Mouse (Mus musculus) lung, postnatal 0 days (tissue): Measurements from ENCODE around the gene Pigx. TPM values are rescaled to one million over a fixed set of nuclear protein-coding genes. Genes with fewer than 3 reads are reported as not detected.

Experiments used
- ATAC-seq: fragments of 200-750 bp; cut with Nextera tagmentation; 2 replicates; pipeline ENCODE4 v1.8.0; 2017; ENCODE audit warnings: moderate library complexity
- DNase-seq: peaks from one replicate; pipeline ENCODE4 v3.0.0-alpha.2; 2016; ENCODE audit warnings: low spot score
- H3K27ac ChIP-seq: fragments of 300-500 bp; sonication (generic); 2 replicates; pipeline ENCODE4 v1.5.1; 2014; ENCODE audit warnings: antibody characterized with exemption, mild to moderate bottlenecking, low read length, mixed read lengths
- H3K27me3 ChIP-seq: fragments of 300-500 bp; sonication (generic); replicated peaks from 2 replicates; pipeline ENCODE4 v1.6.1; 2014; ENCODE audit warnings: low read length, mixed read lengths; ENCODE audit not compliant: insufficient read depth
- H3K36me3 ChIP-seq: fragments of 300-500 bp; sonication (generic); 2 replicates; pipeline ENCODE4 v1.6.1; 2014; ENCODE audit warnings: low read length, mixed read lengths; ENCODE audit not compliant: insufficient read depth
- H3K4me1 ChIP-seq: fragments of 300-500 bp; sonication (generic); 2 replicates; pipeline ENCODE4 v1.6.1; 2014; ENCODE audit warnings: antibody characterized with exemption, low read depth, low read length, mixed read lengths; ENCODE audit not compliant: insufficient read depth
- H3K4me2 ChIP-seq: fragments of 300-500 bp; sonication (generic); replicated peaks from 2 replicates; pipeline ENCODE4 v1.6.1; 2014; ENCODE audit warnings: low read depth, mild to moderate bottlenecking, low read length, moderate library complexity, mixed read lengths
- H3K4me3 ChIP-seq: fragments of 300-500 bp; sonication (generic); 2 replicates; pipeline ENCODE4 v1.5.1; 2014; ENCODE audit warnings: low read depth, low read length
- H3K9ac ChIP-seq: fragments of 300-500 bp; sonication (generic); replicated peaks from 2 replicates; pipeline ENCODE4 v1.6.1; 2014; ENCODE audit warnings: low read depth, mild to moderate bottlenecking
- H3K9me3 ChIP-seq: fragments of 300-500 bp; sonication (generic); 2 replicates; pipeline ENCODE4 v1.6.1; 2016; ENCODE audit warnings: low read length, mixed read lengths
- CTCF ChIP-seq: IDR thresholded peaks from 2 replicates; pipeline ENCODE4 v1.5.1; 2016; ENCODE audit warnings: antibody characterized with exemption, mild to moderate bottlenecking
- EP300 ChIP-seq: IDR thresholded peaks from 2 replicates; pipeline ENCODE4 v1.6.1; 2016; ENCODE audit warnings: antibody characterized with exemption, mild to moderate bottlenecking, control low read depth
- WGBS: fragments of 180-500 bp; shearing (Covaris S2); extraction: QIAGEN DNeasy Blood & Tissue Kit; methylation state at CpG from one replicate; pipeline ENCODE4 v1.1.7; 2014; 5-methylcytosine and 5-hydroxymethylcytosine counted together
- polyA plus RNA-seq: library from polyadenylated mRNA; unstranded; fragments of >200 nt; fragmentation: Nextera tagmentation; extraction: Ambion mirVana; gene quantifications from 2 replicates; pipeline ENCODE4 v1.2.1, GENCODE M21; 2015

Gene Pigx
- polyA plus RNA-seq, 1 experiment from 2014 or later: 61.4 TPM

GRCm38 (mm10) chr16:32124020-32124419, 24.5 kb upstream of the Pigx start:
- Histone ChIP-seq H3K27ac (no peak overlapping the region), H3K27me3 (no peaks in the 10 kb centered on the region), H3K9me3 (no peaks in the 10 kb centered on the region), H3K4me1 (no peaks in the 10 kb centered on the region; the same call in 1 of the 2 replicates), H3K4me3 (no peak overlapping the region), H3K36me3 (no peaks in the 10 kb centered on the region), H3K4me2 (no peak overlapping the region), H3K9ac (no peak overlapping the region)
- no peak for TF ChIP-seq CTCF
- TF ChIP-seq EP300: no peak
- DNase-seq (no peak), ATAC-seq (no peak)
- 83% methylated on average over 7 of the region's 7 CpGs for WGBS

DNA sequence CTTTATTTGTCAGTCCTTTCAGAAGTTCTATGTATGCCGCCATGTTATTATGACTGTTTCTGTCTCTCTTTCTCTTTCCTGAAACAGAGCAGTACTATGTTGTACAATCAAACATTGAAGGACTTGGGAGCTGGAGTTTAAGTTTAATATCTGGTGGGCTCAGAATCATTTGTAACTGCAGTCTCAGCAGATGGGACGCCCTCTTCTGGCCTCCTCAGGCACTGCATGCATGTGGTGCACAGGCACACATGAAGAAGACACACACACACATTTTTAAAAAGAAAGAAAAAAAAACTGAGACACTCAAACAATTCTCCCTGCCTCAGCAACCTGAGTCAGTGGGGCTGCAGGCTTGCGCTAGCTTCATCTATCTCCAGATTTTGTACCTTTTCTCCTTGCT, 20.9 kb upstream of the Pigx start:
- H3K9ac ChIP-seq: no peak overlapping the region
- 78% methylated on average over 3 of the region's 3 CpGs for WGBS
- H3K27ac ChIP-seq: no peak overlapping the region
- H3K27me3 ChIP-seq: no peaks in the 10 kb centered on the region
- peaks cover 6% of the 10 kb centered on the region; the same call in 1 of the 2 replicates for H3K4me1 ChIP-seq
- no peak for ATAC-seq
- TF ChIP-seq CTCF (0 out of 2 replicates have a peak, but pooled peaks have one; percentile 16), EP300 (no peak)
- H3K4me2 ChIP-seq: no peak overlapping the region
- no peak overlapping the region for H3K4me3 ChIP-seq
- no peak for DNase-seq
- no peaks in the 10 kb centered on the region for H3K9me3 ChIP-seq
- no peaks in the 10 kb centered on the region for H3K36me3 ChIP-seq

GRCm38 (mm10) chr16:32116186-32116585, 16.6 kb upstream of the Pigx start:
- TF ChIP-seq EP300: no peak
- no peak for TF ChIP-seq CTCF
- 22% methylated on average over 5 of the region's 5 CpGs for WGBS
- DNase-seq (no peak), ATAC-seq (no peak)
- Histone ChIP-seq H3K4me2 (no peak overlapping the region), H3K9ac (no peak overlapping the region), H3K36me3 (no peaks in the 10 kb centered on the region), H3K4me1 (peaks cover 11% of the 10 kb centered on the region; the same call in 1 of the 2 replicates), H3K27ac (no peak overlapping the region), H3K4me3 (no peak overlapping the region), H3K27me3 (no peaks in the 10 kb centered on the region), H3K9me3 (no peaks in the 10 kb centered on the region)

- Histone ChIP-seq H3K9ac (no peak overlapping the region), H3K4me1 (peaks cover 11% of the 10 kb centered on the region; the same call in 1 of the 2 replicates), H3K4me2 (no peak overlapping the region), H3K27me3 (no peaks in the 10 kb centered on the region), H3K27ac (0 out of 2 replicates have a peak overlapping the region, but pooled peaks have one; percentile 20), H3K36me3 (no peaks in the 10 kb centered on the region), H3K9me3 (no peaks in the 10 kb centered on the region), H3K4me3 (no peak overlapping the region)
- DNase-seq (no peak), ATAC-seq (no peak)
- no peak for TF ChIP-seq CTCF
- no peak for TF ChIP-seq EP300
- whole genome bisulfite sequencing: 29% methylated on average over 6 of the region's 6 CpGs
Measured at GRCm38 (mm10) chr16:32115781-32116180, 16.2 kb upstream of the Pigx start.

DNA sequence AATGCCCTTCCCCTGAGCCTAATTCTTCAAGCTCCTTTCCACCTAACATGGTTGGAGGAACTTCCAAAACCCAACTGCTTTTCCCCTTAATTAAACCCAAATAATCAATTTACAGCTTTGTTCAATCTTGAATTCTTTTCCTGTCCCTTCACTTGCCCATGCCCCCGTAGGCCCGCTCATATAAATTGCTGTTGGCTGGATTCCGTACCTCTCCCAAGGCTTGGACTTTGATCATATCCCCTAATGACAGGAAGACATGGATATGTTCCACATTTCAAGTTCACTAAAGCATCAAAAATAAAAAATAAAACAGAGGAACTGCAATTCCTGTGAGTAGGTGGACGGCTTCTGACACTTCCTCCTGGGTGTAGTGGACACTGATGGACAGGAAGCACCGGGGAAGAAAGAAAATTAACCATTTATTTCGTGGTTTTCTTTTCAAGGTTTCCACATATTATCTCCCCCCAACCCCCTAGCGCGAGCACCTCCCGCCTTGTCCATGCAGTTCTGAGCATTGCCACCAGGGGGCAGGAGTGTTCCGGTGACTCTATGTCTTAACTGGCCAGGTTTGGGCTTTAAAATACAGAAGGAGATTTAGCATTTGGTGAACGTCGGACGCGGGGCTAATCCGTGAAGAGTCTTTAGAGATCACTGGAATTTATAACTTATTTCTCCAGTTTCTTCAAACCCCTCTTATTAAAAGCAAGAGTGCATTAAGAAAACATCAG, 15.6 kb upstream of the Pigx start:
- H3K4me2 ChIP-seq: no peak overlapping the region
- H3K9me3 ChIP-seq: no peaks in the 10 kb centered on the region
- peak; percentile 81 for DNase-seq
- H3K27me3 ChIP-seq: no peaks in the 10 kb centered on the region
- peak; percentile 55; the same call in 1 of the 2 replicates for TF ChIP-seq EP300
- peak; percentile 97 for TF ChIP-seq CTCF
- 10% methylated on average over 15 of the region's 15 CpGs for WGBS
- peaks cover 11% of the 10 kb centered on the region; the same call in 1 of the 2 replicates for H3K4me1 ChIP-seq
- H3K4me3 ChIP-seq: no peak overlapping the region
- no peaks in the 10 kb centered on the region for H3K36me3 ChIP-seq
- peak; percentile 42 for ATAC-seq
- no peak overlapping the region for H3K9ac ChIP-seq
- peak overlapping the region; percentile 40 for H3K27ac ChIP-seq

- ATAC-seq (no peak), DNase-seq (no peak)
- Histone ChIP-seq H3K27me3 (no peaks in the 10 kb centered on the region), H3K4me3 (no peak overlapping the region), H3K9ac (no peak overlapping the region), H3K36me3 (no peaks in the 10 kb centered on the region), H3K27ac (peak overlapping the region; percentile 40; the same call in 1 of the 2 replicates), H3K4me2 (no peak overlapping the region), H3K4me1 (peaks cover 11% of the 10 kb centered on the region; the same call in 1 of the 2 replicates), H3K9me3 (no peaks in the 10 kb centered on the region)
- TF ChIP-seq CTCF (no peak), EP300 (no peak)
- 79% methylated on average over 10 of the region's 10 CpGs for WGBS
Measured at GRCm38 (mm10) chr16:32114406-32114805, 14.9 kb upstream of the Pigx start.
